Mouse (Mus musculus): ENCODE results near the gene Elmod3. TPM values are rescaled to one million over a fixed set of nuclear protein-coding genes. Genes with fewer than 3 reads are reported as not detected.
A peak's percentile ranks its signal among the peaks of the same experiment; 100 is the strongest.

The Elmod3 gene
- total and polyA plus RNA-seq, 3 experiments: 4.2 to 9.0 (median 7.1) TPM

- no peak overlapping the region for H3K27ac ChIP-seq (ENCODE audit: insufficient read depth, low read depth)
- no peak for DNase-seq (ENCODE audit: extremely low read depth)
- TF ChIP-seq BHLHE40 (IDR thresholded peaks at IDR 0.05; ENCODE audit: low read depth, low read length) (no peak), TBP (conservative IDR thresholded peaks at IDR 0.05; ENCODE audit: low read depth, low read length) (no peak), PAX5 (IDR thresholded peaks at IDR 0.05; ENCODE audit: low read length) (no peak), SMC3 (IDR thresholded peaks at IDR 0.05; ENCODE audit: low read depth, low read length) (no peak), MAZ (IDR thresholded peaks at IDR 0.05; ENCODE audit: low read depth, low read length) (no peak), MEF2A (IDR thresholded peaks at IDR 0.05; ENCODE audit: borderline replicate concordance, low read depth, low read length) (peak; percentile 69; the same call in 1 of the 2 replicates), HCFC1 (IDR thresholded peaks at IDR 0.05; ENCODE audit: low read depth, low read length) (no peak), ETS1 (conservative IDR thresholded peaks at IDR 0.05; ENCODE audit: low read depth, low read length) (no peak), MYC (IDR thresholded peaks at IDR 0.05; ENCODE audit: low read depth, low read length) (no peak), IRF4 (IDR thresholded peaks at IDR 0.05; ENCODE audit: low read depth, low read length) (peak; percentile 48; the same call in 1 of the 2 replicates)
- no peak overlapping the region for H3K9ac ChIP-seq (ENCODE audit: insufficient read depth, low read depth)
- no peaks in the 10 kb centered on the region for H3K79me2 ChIP-seq (replicated peaks; ENCODE audit: control insufficient read depth, extremely low read depth, insufficient read depth, poor library complexity, severe bottlenecking)
- peaks cover 8 to 22% of the 10 kb centered on the region in 2 experiments for H3K4me1 ChIP-seq (ENCODE audit: control insufficient read depth in 1 of 2, insufficient read depth in 2 of 2)
- H3K36me3 ChIP-seq (replicated peaks in 1 of 2; ENCODE audit: control insufficient read depth in 1 of 2, insufficient read depth in 1 of 2, low read length in 1 of 2): peaks cover 0 to 7% of the 10 kb centered on the region in 2 experiments
- no peak overlapping the region for H3K4me2 ChIP-seq (ENCODE audit: insufficient read depth, low read depth, poor library complexity, severe bottlenecking)
- dilution Hi-C loops (cut with MboI; ENCODE audit: extremely low pct_ligation_motif_present, extremely low pct_unique_long_range_greater_than_20kb, low sequenced_read_pairs): no loop called here
- in situ Hi-C loops (cut with MboI; ENCODE audit: low pct_ligation_motif_present, low pct_unique_long_range_greater_than_20kb, low sequenced_read_pairs): no loop called here
- H3K27me3 ChIP-seq (replicated peaks): no peaks in the 10 kb centered on the region
- no peaks in the 10 kb centered on the region for H3K9me3 ChIP-seq (replicated peaks; ENCODE audit: low read length)
- no peak overlapping the region for H3K4me3 ChIP-seq (replicated peaks in 1 of 3; ENCODE audit: low read depth in 2 of 3, low read length in 2 of 3, poor library complexity in 1 of 3)
These were observed 43.2 kb upstream of the Elmod3 start for GRCm38 (mm10) chr6:72641218-72641954.

- Histone ChIP-seq H3K4me1 (ENCODE audit: control insufficient read depth in 1 of 2, insufficient read depth in 2 of 2) (peaks cover 8 to 27% of the 10 kb centered on the region in 2 experiments), H3K9me3 (replicated peaks; ENCODE audit: low read length) (no peaks in the 10 kb centered on the region), H3K36me3 (replicated peaks in 1 of 2; ENCODE audit: control insufficient read depth in 1 of 2, insufficient read depth in 1 of 2, low read length in 1 of 2) (peaks cover 0 to 7% of the 10 kb centered on the region in 2 experiments), H3K27ac (ENCODE audit: insufficient read depth, low read depth) (no peak overlapping the region), H3K9ac (ENCODE audit: insufficient read depth, low read depth) (no peak overlapping the region), H3K27me3 (replicated peaks) (no peaks in the 10 kb centered on the region), H3K4me3 (replicated peaks in 1 of 3; ENCODE audit: low read depth in 2 of 3, low read length in 2 of 3, poor library complexity in 1 of 3) (peak overlapping the region in 1 of 3 experiments; percentile 56), H3K79me2 (replicated peaks; ENCODE audit: control insufficient read depth, extremely low read depth, insufficient read depth, poor library complexity, severe bottlenecking) (no peaks in the 10 kb centered on the region), H3K4me2 (ENCODE audit: insufficient read depth, low read depth, poor library complexity, severe bottlenecking) (peak overlapping the region; percentile 32; the same call in 1 of the 2 replicates)
- TF ChIP-seq POLR2AphosphoS2 (IDR thresholded peaks at IDR 0.05; ENCODE audit: low read depth, low read length) (no peak), ETS1 (conservative IDR thresholded peaks at IDR 0.05; ENCODE audit: low read depth, low read length) (no peak), SMC3 (IDR thresholded peaks at IDR 0.05; ENCODE audit: low read depth, low read length) (peak; percentile 58), SIN3A (IDR thresholded peaks at IDR 0.05; ENCODE audit: low read length) (no peak), CTCF (conservative IDR thresholded peaks at IDR 0.05 in 1 of 2, IDR thresholded peaks at IDR 0.05 in 1 of 2; ENCODE audit: low read depth in 2 of 2, low read length in 2 of 2) (peak in 1 of 2 experiments; percentile 77; a peak in 2 of 4 replicates), MEF2A (IDR thresholded peaks at IDR 0.05; ENCODE audit: borderline replicate concordance, low read depth, low read length) (no peak), RAD21 (IDR thresholded peaks at IDR 0.05; ENCODE audit: low read depth, low read length) (peak; percentile 37)
- dilution Hi-C loops (cut with MboI; ENCODE audit: extremely low pct_ligation_motif_present, extremely low pct_unique_long_range_greater_than_20kb, low sequenced_read_pairs): no loop called here
- in situ Hi-C loops (cut with MboI; ENCODE audit: low pct_ligation_motif_present, low pct_unique_long_range_greater_than_20kb, low sequenced_read_pairs): loop anchor here (5.0 kb wide), 1 partner anchor 35 kb away; no protein-coding TSS in a partner anchor
- DNase-seq (ENCODE audit: extremely low read depth): no peak
These were observed 38.7 kb upstream of the Elmod3 start for GRCm38 (mm10) chr6:72636940-72637339.
